Mouse (Mus musculus): ENCODE measurements around the gene Adamts20.

DNA sequence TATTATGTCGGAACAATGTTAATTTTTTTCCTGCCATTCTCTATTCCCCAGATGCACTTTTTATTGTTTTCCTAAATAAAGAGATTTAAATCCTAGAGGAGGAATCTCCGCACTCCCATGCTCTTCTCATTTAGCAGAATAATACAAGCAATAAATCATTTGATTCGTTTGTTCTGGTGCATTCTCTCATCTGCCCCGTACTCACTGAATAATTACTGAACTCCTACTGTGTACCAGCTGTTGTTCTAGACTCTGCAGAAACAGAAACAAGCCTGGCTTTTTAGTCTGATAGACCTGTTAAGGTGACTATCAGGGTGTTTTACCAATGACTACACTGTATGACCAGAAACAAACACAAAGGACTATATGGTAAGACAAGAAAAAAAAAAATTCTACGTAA lies 29.7 kb downstream of the Adamts20 start:
- TF ChIP-seq CTCF (IDR thresholded peaks at IDR 0.05 in 2 of 3, conservative IDR thresholded peaks at IDR 0.05 in 1 of 3; ENCODE audit: control insufficient read depth in 1 of 3, insufficient read depth in 1 of 3, low read depth in 2 of 3, low read length in 3 of 3, poor library complexity in 1 of 3, severe bottlenecking in 1 of 3) (no peak), EP300 (IDR thresholded peaks at IDR 0.05; ENCODE audit: low read depth in 1 of 2, low read length in 2 of 2) (no peak), MAZ (IDR thresholded peaks at IDR 0.05; ENCODE audit: low read depth, low read length) (no peak), POLR2A (IDR thresholded peaks at IDR 0.05; ENCODE audit: control insufficient read depth in 1 of 2, insufficient read depth in 1 of 2, low read depth in 1 of 2, low read length in 2 of 2, poor library complexity in 1 of 2) (no peak), CHD1 (IDR thresholded peaks at IDR 0.05; ENCODE audit: low read depth, low read length) (no peak), POLR2AphosphoS5 (IDR thresholded peaks at IDR 0.05; ENCODE audit: borderline replicate concordance, low read depth, low read length) (no peak), JUND (IDR thresholded peaks at IDR 0.05; ENCODE audit: low read depth, low read length) (no peak), GATA1 (IDR thresholded peaks at IDR 0.05; ENCODE audit: low read depth, low read length) (no peak), ZKSCAN1 (IDR thresholded peaks at IDR 0.05; ENCODE audit: low read depth, low read length) (no peak)

Measured in MEL (cell line).